Mouse (Mus musculus): ENCODE results near the gene Gm3285. TPM values are rescaled to one million over a fixed set of nuclear protein-coding genes. Genes with fewer than 3 reads are reported as not detected.

Gm3285 gene
- polyA plus RNA-seq (2012; rRNA removed) (0.06 and 0.10 TPM in 2 replicates), polyA plus RNA-seq (2014; fragmentation: Nextera tagmentation; extraction: Ambion mirVana) (not detected in 2 replicates)

GRCm38 (mm10) chr10:77861675-77862074 is at the start of gene Gm3285:
Gene Gm3285, plus strand, starts transcription at chr10:77861975.
- TF ChIP-seq POLR2A (IDR thresholded peaks at IDR 0.05; ENCODE audit: borderline replicate concordance, extremely low read depth, insufficient read depth, insufficient read length) = no peak
- Histone ChIP-seq H3K4me2 (replicated peaks; ENCODE audit: low read depth, low read length, severe bottlenecking) (no peak within 1 kb of the TSS), H3K27ac (replicated peaks; ENCODE audit: low read depth, low read length) (no peak within 1 kb of the TSS), H3K27me3 (ENCODE audit: control insufficient read depth, insufficient read depth, low read length) (no peaks in the 10 kb centered on the region), H3K36me3 (ENCODE audit: control insufficient read depth, insufficient read depth, low read length) (no peaks in the 10 kb centered on the region), H3K9me3 (ENCODE audit: control insufficient read depth, low read length) (no peaks in the 10 kb centered on the region), H3K4me1 (ENCODE audit: control insufficient read depth, insufficient read depth, low read length) (no peaks in the 10 kb centered on the region), H3K9ac (ENCODE audit: low read depth, low read length, severe bottlenecking) (no peak within 1 kb of the TSS), H3K4me3 (replicated peaks; ENCODE audit: low read length) (no peak within 1 kb of the TSS)
- WGBS = 50% methylated on average over 7 of the region's 7 CpGs
- DNase-seq (ENCODE audit: low spot score) (no peak), ATAC-seq (ENCODE audit: low FRiP score, low read depth) (no peak)

DNA sequence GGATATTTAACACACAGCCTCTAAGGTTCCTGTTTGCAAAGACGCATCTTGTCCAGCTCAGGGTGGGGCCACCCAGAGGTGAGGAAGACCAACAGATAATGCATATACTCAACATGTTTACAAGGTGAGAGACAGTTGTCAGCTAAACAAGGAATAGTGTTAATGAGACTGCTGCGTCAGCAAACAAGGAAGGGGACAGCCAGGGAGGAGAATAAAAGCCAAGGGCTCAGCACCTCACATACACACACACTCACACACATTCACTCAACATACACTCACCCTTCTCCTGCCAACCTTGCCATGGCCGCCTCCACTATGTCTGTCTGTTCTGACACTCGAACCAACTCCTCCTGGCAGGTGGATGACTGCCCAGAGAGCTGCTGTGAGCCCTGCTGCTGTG is 47.4 kb upstream of the Gm3285 start, which contains the start of gene Gm2696:
TSS of gene Gm2696 (plus strand) at position 301 of the 400 bp plus-strand sequence.
- Histone ChIP-seq H3K4me2 (replicated peaks; ENCODE audit: low read depth, low read length, severe bottlenecking) (no peak within 1 kb of the TSS), H3K9me3 (ENCODE audit: control insufficient read depth, low read length) (no peaks in the 10 kb centered on the region), H3K4me1 (ENCODE audit: control insufficient read depth, insufficient read depth, low read length) (no peaks in the 10 kb centered on the region), H3K27me3 (ENCODE audit: control insufficient read depth, insufficient read depth, low read length) (no peaks in the 10 kb centered on the region), H3K4me3 (replicated peaks; ENCODE audit: low read length) (no peak within 1 kb of the TSS), H3K36me3 (ENCODE audit: control insufficient read depth, insufficient read depth, low read length) (no peaks in the 10 kb centered on the region), H3K9ac (ENCODE audit: low read depth, low read length, severe bottlenecking) (no peak within 1 kb of the TSS), H3K27ac (replicated peaks; ENCODE audit: low read depth, low read length) (no peak within 1 kb of the TSS)
- DNase-seq (ENCODE audit: low spot score) (no peak), ATAC-seq (ENCODE audit: low FRiP score, low read depth) (no peak)
- no peak for TF ChIP-seq POLR2A (IDR thresholded peaks at IDR 0.05; ENCODE audit: borderline replicate concordance, extremely low read depth, insufficient read depth, insufficient read length)
- WGBS = 48% methylated on average over 4 of the region's 4 CpGs

DNA sequence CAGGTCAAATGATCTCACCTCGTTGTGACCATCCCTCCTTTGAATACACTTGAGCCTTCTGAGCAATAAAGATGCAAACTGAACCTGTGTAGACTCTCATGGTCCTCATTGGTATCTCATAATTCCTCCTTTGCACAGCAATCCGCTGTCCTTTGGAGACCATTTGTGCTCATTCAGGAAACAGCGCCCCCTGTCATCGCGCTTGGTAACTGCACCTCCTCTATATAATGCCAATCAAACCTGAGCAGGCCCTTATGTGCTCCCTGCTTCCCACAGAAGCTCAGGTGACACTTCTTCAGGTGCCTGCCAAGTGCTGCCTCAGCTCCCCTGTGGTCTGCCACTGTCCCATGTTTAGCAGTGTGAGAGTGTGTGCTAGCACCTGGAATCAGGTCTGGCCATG is 46.3 kb upstream of the Gm3285 start:
- Histone ChIP-seq H3K9me3 (ENCODE audit: control insufficient read depth, low read length) (no peaks in the 10 kb centered on the region), H3K4me1 (ENCODE audit: control insufficient read depth, insufficient read depth, low read length) (no peaks in the 10 kb centered on the region), H3K27ac (replicated peaks; ENCODE audit: low read depth, low read length) (no peak overlapping the region), H3K4me2 (replicated peaks; ENCODE audit: low read depth, low read length, severe bottlenecking) (no peak overlapping the region), H3K4me3 (replicated peaks; ENCODE audit: low read length) (no peak overlapping the region), H3K27me3 (ENCODE audit: control insufficient read depth, insufficient read depth, low read length) (no peaks in the 10 kb centered on the region), H3K9ac (ENCODE audit: low read depth, low read length, severe bottlenecking) (no peak overlapping the region), H3K36me3 (ENCODE audit: control insufficient read depth, insufficient read depth, low read length) (no peaks in the 10 kb centered on the region)
- 29% methylated on average over 5 of the region's 5 CpGs for WGBS
- no peak for ATAC-seq (ENCODE audit: low FRiP score, low read depth)
- no peak for TF ChIP-seq POLR2A (IDR thresholded peaks at IDR 0.05; ENCODE audit: borderline replicate concordance, extremely low read depth, insufficient read depth, insufficient read length)
- no peak for DNase-seq (ENCODE audit: low spot score)

- Histone ChIP-seq H3K4me2 (replicated peaks; ENCODE audit: low read depth, low read length, severe bottlenecking) (no peak overlapping the region), H3K36me3 (ENCODE audit: control insufficient read depth, insufficient read depth, low read length) (no peaks in the 10 kb centered on the region), H3K4me3 (replicated peaks; ENCODE audit: low read length) (no peak overlapping the region), H3K27me3 (ENCODE audit: control insufficient read depth, insufficient read depth, low read length) (no peaks in the 10 kb centered on the region), H3K9me3 (ENCODE audit: control insufficient read depth, low read length) (no peaks in the 10 kb centered on the region), H3K9ac (ENCODE audit: low read depth, low read length, severe bottlenecking) (no peak overlapping the region), H3K4me1 (ENCODE audit: control insufficient read depth, insufficient read depth, low read length) (no peaks in the 10 kb centered on the region), H3K27ac (replicated peaks; ENCODE audit: low read depth, low read length) (no peak overlapping the region)
- ATAC-seq (ENCODE audit: low FRiP score, low read depth) (no peak), DNase-seq (ENCODE audit: low spot score) (no peak)
- TF ChIP-seq POLR2A (IDR thresholded peaks at IDR 0.05; ENCODE audit: borderline replicate concordance, extremely low read depth, insufficient read depth, insufficient read length) = no peak
- WGBS = 93% methylated on average over 4 of the region's 4 CpGs
Measured at GRCm38 (mm10) chr10:77818523-77818922, 43.3 kb upstream of the Gm3285 start.

- no peak for TF ChIP-seq POLR2A (IDR thresholded peaks at IDR 0.05; ENCODE audit: borderline replicate concordance, extremely low read depth, insufficient read depth, insufficient read length)
- H3K4me1 ChIP-seq (ENCODE audit: control insufficient read depth, insufficient read depth, low read length) = no peaks in the 10 kb centered on the region
- no peak overlapping the region for H3K27ac ChIP-seq (replicated peaks; ENCODE audit: low read depth, low read length)
- no peaks in the 10 kb centered on the region for H3K36me3 ChIP-seq (ENCODE audit: control insufficient read depth, insufficient read depth, low read length)
- no peak for DNase-seq (ENCODE audit: low spot score)
- no peak overlapping the region for H3K4me3 ChIP-seq (replicated peaks; ENCODE audit: low read length)
- H3K9ac ChIP-seq (ENCODE audit: low read depth, low read length, severe bottlenecking) = no peak overlapping the region
- ATAC-seq (ENCODE audit: low FRiP score, low read depth) = no peak
- 35% methylated on average over 4 of the region's 4 CpGs for WGBS
- H3K27me3 ChIP-seq (ENCODE audit: control insufficient read depth, insufficient read depth, low read length) = no peaks in the 10 kb centered on the region
- H3K9me3 ChIP-seq (ENCODE audit: control insufficient read depth, low read length) = peaks cover 6% of the 10 kb centered on the region; the same call in 1 of the 2 replicates
- H3K4me2 ChIP-seq (replicated peaks; ENCODE audit: low read depth, low read length, severe bottlenecking) = no peak overlapping the region
Measured at GRCm38 (mm10) chr10:77819203-77819602, 42.6 kb upstream of the Gm3285 start.

DNA sequence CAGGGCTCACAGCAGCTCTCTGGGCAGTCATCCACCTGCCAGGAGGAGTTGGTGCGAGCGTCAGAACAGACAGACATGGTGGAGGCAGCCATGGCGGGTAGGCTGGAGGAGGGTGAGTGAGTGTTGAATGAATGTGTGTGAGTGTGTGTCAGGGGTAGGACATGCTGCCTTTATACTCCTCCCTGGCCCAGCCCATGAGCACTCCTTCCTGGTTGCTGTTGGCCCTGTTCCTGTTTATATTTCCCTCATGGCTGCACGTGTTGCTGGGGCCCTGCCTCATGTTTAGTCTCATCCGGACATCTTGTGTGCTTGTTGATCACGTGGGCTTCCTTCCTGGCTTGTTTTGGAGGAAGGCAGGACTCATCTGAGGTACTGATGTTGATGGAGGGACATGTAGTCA is 34.8 kb upstream of the Gm3285 start, which contains the start of gene Krtap10-4:
TSS of gene Krtap10-4 (minus strand) at position 145 of the 400 bp plus-strand sequence.
- Histone ChIP-seq H3K9ac (ENCODE audit: low read depth, low read length, severe bottlenecking) (no peak within 1 kb of the TSS), H3K4me3 (replicated peaks; ENCODE audit: low read length) (no peak within 1 kb of the TSS), H3K9me3 (ENCODE audit: control insufficient read depth, low read length) (peaks cover 6% of the 10 kb centered on the region; the same call in 1 of the 2 replicates), H3K27ac (replicated peaks; ENCODE audit: low read depth, low read length) (no peak within 1 kb of the TSS), H3K4me2 (replicated peaks; ENCODE audit: low read depth, low read length, severe bottlenecking) (no peak within 1 kb of the TSS), H3K36me3 (ENCODE audit: control insufficient read depth, insufficient read depth, low read length) (no peaks in the 10 kb centered on the region), H3K4me1 (ENCODE audit: control insufficient read depth, insufficient read depth, low read length) (no peaks in the 10 kb centered on the region), H3K27me3 (ENCODE audit: control insufficient read depth, insufficient read depth, low read length) (no peaks in the 10 kb centered on the region)
- no peak for DNase-seq (ENCODE audit: low spot score)
- WGBS = 57% methylated on average over 6 of the region's 6 CpGs
- ATAC-seq (ENCODE audit: low FRiP score, low read depth) = no peak
- no peak for TF ChIP-seq POLR2A (IDR thresholded peaks at IDR 0.05; ENCODE audit: borderline replicate concordance, extremely low read depth, insufficient read depth, insufficient read length)

All from limb, embryonic 14.5 days (tissue).